Mouse (Mus musculus) forebrain, embryonic 11.5 days (tissue): ENCODE results near the gene Skap2. TPM values are rescaled to one million over a fixed set of nuclear protein-coding genes. Genes with fewer than 3 reads are reported as not detected.

Source experiments
- ATAC-seq: fragments of 200-750 bp; cut with Nextera tagmentation; replicated peaks from 2 replicates; pipeline ENCODE4 v1.8.0; 2017; ENCODE audit warnings: moderate TSS enrichment; ENCODE audit not compliant: low FRiP score
- DNase-seq: peaks from one replicate; pipeline ENCODE4 v3.0.0-alpha.2; 2017; ENCODE audit warnings: low spot score
- H3K27ac ChIP-seq: fragments of 300-500 bp; sonication (generic); 2 replicates; pipeline ENCODE4 v1.5.1; 2014; ENCODE audit warnings: low read depth, low read length
- H3K27me3 ChIP-seq: fragments of 300-500 bp; sonication (generic); 2 replicates; pipeline ENCODE4 v1.6.1; 2014; ENCODE audit warnings: mild to moderate bottlenecking, low read length, mixed read lengths; ENCODE audit not compliant: control insufficient read depth, insufficient read depth
- H3K36me3 ChIP-seq: fragments of 300-500 bp; sonication (generic); 2 replicates; pipeline ENCODE4 v1.6.1; 2014; ENCODE audit warnings: mild to moderate bottlenecking, low read length, moderate library complexity, mixed read lengths; ENCODE audit not compliant: control insufficient read depth, insufficient read depth
- H3K4me1 ChIP-seq: fragments of 300-500 bp; sonication (generic); replicated peaks from 2 replicates; pipeline ENCODE4 v1.6.1; 2014; ENCODE audit warnings: low read length, mixed read lengths; ENCODE audit not compliant: control insufficient read depth, insufficient read depth
- H3K4me2 ChIP-seq: fragments of 300-500 bp; sonication (generic); 2 replicates; pipeline ENCODE4 v1.6.1; 2014; ENCODE audit warnings: low read depth, mild to moderate bottlenecking, low read length, moderate library complexity, mixed read lengths; ENCODE audit not compliant: severe bottlenecking
- H3K4me3 ChIP-seq: fragments of 300-500 bp; sonication (generic); 2 replicates; pipeline ENCODE4 v1.5.1; 2014; ENCODE audit warnings: low read depth, low read length
- H3K9ac ChIP-seq: fragments of 300-500 bp; sonication (generic); 2 replicates; pipeline ENCODE4 v1.6.1; 2014; ENCODE audit warnings: low read length
- H3K9me3 ChIP-seq: fragments of 300-500 bp; sonication (generic); 2 replicates; pipeline ENCODE4 v1.6.1; 2016; ENCODE audit warnings: low read length, mixed read lengths; ENCODE audit not compliant: control insufficient read depth
- WGBS: fragments of 180-500 bp; shearing (Covaris S2); extraction: QIAGEN DNeasy Blood & Tissue Kit; methylation state at CpG from one replicate; pipeline ENCODE4 v1.1.7; 2014; 5-methylcytosine and 5-hydroxymethylcytosine counted together
- polyA plus RNA-seq: library from polyadenylated mRNA; unstranded; fragments of >200 nt; fragmentation: Nextera tagmentation; extraction: Ambion mirVana; gene quantifications from 2 replicates; pipeline ENCODE4 v1.2.1, GENCODE M21; 2014

The Skap2 gene
- 6.1 and 7.7 TPM in 2 replicates for polyA plus RNA-seq

GRCm38 (mm10) chr6:52012409-52013244 lies at the start of gene Skap2:
Gene Skap2, minus strand, starts transcription at chr6:52012549.
- Histone ChIP-seq H3K4me1 (no peaks in the 10 kb centered on the region), H3K4me2 (peak within 1 kb of the TSS; percentile 83), H3K27me3 (peaks cover 38% of the 10 kb centered on the region), H3K9me3 (no peaks in the 10 kb centered on the region), H3K9ac (peak within 1 kb of the TSS; percentile 41; the same call in 1 of the 2 replicates), H3K36me3 (no peaks in the 10 kb centered on the region), H3K27ac (no peak within 1 kb of the TSS), H3K4me3 (peak within 1 kb of the TSS; percentile 60)
- DNase-seq: peak; percentile 99
- under 1% methylated on average over 51 of the region's 51 CpGs for WGBS
- ATAC-seq: peak; percentile 97

DNA sequence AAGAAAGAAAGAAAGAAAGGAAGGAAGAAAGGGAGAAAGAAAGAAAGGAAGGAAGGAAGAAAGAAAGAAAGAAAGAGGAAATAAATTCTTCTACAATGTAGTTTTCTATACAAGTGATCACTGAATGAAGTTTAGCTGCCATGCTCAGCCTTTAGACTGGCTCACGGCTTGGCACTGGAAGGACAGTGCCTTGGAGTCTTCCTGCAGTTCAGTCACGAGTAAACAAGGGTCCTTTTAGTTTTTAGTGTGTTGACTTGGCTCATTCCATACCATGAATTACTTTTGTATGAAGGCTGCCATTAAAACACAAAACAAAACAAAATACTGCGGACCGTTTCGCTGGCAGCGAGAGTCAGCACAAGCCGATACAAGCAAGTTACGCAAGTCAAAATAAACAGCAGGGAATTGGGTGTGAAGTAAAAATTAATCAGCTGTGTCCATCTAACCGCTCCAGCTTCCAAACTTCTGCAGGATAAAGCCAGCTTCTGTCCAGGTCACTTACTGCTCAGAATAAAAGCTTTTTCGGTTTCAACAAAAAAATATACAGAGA lies 46.6 kb upstream of the Skap2 start:
- H3K27ac ChIP-seq: no peak overlapping the region
- DNase-seq (no peak), ATAC-seq (no peak)
- no peaks in the 10 kb centered on the region for H3K27me3 ChIP-seq
- no peaks in the 10 kb centered on the region for H3K36me3 ChIP-seq
- 76% methylated on average over 10 of the region's 10 CpGs for WGBS
- no peaks in the 10 kb centered on the region for H3K9me3 ChIP-seq
- H3K4me2 ChIP-seq: no peak overlapping the region
- H3K4me1 ChIP-seq: no peaks in the 10 kb centered on the region
- H3K9ac ChIP-seq: no peak overlapping the region
- no peak overlapping the region for H3K4me3 ChIP-seq

- ATAC-seq: no peak
These were observed 45.8 kb upstream of the Skap2 start for GRCm38 (mm10) chr6:52058120-52058519.

DNA sequence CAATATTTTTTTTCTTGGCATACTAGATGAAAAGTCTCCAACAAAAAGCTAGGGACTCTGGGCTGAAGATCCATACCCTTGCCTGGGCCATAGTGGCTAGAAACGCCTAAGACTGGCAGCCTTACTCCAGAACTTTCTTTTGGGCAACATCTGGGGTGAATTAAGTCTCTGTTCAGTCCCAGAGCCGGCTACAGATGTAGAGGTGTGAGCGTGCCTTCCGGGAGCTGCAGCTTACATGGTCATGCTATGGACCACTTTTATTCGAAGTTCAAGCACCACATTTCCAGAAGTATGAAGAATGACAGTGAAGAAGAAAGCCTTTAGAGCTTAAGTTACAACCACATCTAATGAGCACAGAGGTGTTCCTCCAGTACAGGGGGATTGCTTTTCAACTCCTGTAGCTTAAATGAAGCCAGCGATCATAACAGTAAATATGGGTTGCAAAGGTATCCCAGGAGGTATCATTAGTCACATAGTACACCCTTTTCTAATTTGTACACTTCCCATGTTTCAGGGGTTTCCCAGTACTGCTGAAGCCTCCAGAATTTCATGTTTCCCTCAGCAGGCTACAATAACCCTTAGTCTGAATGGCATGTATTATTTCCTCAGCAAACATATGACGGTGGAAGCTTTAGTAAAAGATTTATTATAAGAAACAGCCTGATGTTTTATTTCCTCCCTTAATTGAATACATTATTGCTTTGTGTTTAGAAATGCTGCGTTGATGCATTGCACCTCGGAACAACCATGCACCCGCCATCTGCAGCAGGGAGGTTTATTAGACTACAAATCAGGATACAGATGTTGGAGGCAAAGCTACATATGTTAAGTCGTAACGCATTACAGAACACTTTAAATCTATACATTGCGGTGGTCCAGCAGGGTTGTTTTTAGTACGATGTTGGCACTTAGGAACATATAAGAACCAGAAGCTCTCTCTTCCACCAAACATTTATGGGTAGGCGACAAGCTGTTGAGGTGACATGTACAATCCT lies 41.5 kb upstream of the Skap2 start:
- WGBS: 85% methylated on average over 15 of the region's 15 CpGs
- Histone ChIP-seq H3K4me3 (no peak overlapping the region), H3K9me3 (no peaks in the 10 kb centered on the region), H3K36me3 (no peaks in the 10 kb centered on the region), H3K27me3 (no peaks in the 10 kb centered on the region), H3K4me1 (no peaks in the 10 kb centered on the region), H3K4me2 (no peak overlapping the region), H3K9ac (no peak overlapping the region), H3K27ac (no peak overlapping the region)
- ATAC-seq: no peak
- no peak for DNase-seq

More at GRCm38 (mm10) chr6:52058120-52058519, 45.8 kb upstream of the Skap2 start:
- Histone ChIP-seq H3K4me1 (no peaks in the 10 kb centered on the region), H3K27ac (no peak overlapping the region), H3K9me3 (no peaks in the 10 kb centered on the region), H3K9ac (no peak overlapping the region), H3K36me3 (no peaks in the 10 kb centered on the region), H3K27me3 (no peaks in the 10 kb centered on the region), H3K4me3 (no peak overlapping the region), H3K4me2 (no peak overlapping the region)
- no peak for DNase-seq
- 66% methylated on average over 5 of the region's 5 CpGs for WGBS

DNA sequence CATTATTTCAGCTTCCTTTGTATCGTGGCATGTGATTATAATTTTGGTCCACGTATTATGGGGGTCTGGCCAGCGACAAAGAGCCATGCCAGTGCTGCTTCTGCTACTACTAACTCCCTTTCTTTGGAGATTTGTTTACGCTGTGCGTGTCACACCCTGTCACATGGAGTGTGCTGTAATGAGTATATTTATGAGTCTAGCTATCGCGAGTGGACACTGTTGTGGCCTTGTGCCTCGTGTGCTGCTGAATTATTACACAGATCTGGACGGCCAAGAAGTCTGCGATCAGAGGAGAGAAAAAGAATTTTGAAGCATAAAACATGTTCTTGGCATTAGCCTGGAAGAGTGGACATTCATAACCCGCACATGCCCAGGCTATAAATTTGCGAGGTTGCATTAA lies 37.7 kb upstream of the Skap2 start:
- H3K4me1 ChIP-seq: no peaks in the 10 kb centered on the region
- ATAC-seq: no peak
- H3K9ac ChIP-seq: no peak overlapping the region
- no peak overlapping the region for H3K27ac ChIP-seq
- WGBS: 88% methylated on average over 12 of the region's 12 CpGs
- H3K4me2 ChIP-seq: no peak overlapping the region
- H3K4me3 ChIP-seq: no peak overlapping the region
- no peaks in the 10 kb centered on the region for H3K27me3 ChIP-seq
- H3K36me3 ChIP-seq: no peaks in the 10 kb centered on the region
- no peaks in the 10 kb centered on the region for H3K9me3 ChIP-seq
- no peak for DNase-seq

DNA sequence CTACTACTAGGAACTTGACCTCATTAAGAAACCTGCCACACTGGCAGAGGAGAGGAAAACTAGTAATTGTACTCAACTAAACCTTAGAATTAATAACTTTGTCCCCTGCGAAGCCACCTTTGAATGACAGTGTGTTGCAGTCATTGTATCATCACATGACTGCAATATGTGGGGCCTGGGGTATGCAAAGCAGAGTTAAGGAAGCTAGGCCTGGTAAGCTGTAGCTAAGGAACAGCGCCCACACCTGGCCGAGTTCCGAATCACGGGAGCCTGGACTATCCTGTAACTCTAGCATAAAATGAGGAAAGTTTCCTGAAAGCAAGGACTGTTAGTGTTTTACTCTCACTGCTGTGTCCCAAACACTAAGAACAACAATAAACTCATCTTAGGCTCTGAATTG lies 33.2 kb upstream of the Skap2 start:
- ATAC-seq (no peak), DNase-seq (peak; percentile 53)
- Histone ChIP-seq H3K27me3 (no peaks in the 10 kb centered on the region), H3K9ac (no peak overlapping the region), H3K4me1 (no peaks in the 10 kb centered on the region), H3K27ac (no peak overlapping the region), H3K4me2 (no peak overlapping the region), H3K36me3 (no peaks in the 10 kb centered on the region), H3K4me3 (no peak overlapping the region), H3K9me3 (no peaks in the 10 kb centered on the region)
- 44% methylated on average over 5 of the region's 5 CpGs for WGBS

DNA sequence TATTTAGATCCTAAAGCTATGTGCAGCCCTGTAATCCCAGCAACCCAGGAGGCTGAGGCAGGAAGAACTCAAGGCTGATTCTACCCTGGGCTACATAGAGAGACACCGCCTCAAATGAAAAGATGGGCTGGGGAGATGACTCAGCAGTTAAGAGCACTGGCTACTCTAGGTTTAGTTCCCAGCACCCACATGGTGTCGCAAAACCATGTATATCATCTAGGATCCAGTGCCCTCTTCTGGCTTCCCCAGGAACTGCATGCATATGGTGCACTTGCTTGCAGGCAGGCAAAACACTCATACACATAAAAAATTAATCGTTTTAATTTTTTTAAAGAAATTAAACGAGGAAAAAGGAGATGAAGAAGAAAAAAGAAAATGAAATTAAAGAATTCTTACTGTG lies 23.7 kb upstream of the Skap2 start:
- Histone ChIP-seq H3K4me3 (no peak overlapping the region), H3K4me2 (no peak overlapping the region), H3K27me3 (no peaks in the 10 kb centered on the region), H3K9ac (no peak overlapping the region), H3K4me1 (no peaks in the 10 kb centered on the region), H3K9me3 (no peaks in the 10 kb centered on the region), H3K27ac (no peak overlapping the region), H3K36me3 (no peaks in the 10 kb centered on the region)
- DNase-seq (no peak), ATAC-seq (no peak)
- WGBS: 86% methylated on average over 4 of the region's 4 CpGs

DNA sequence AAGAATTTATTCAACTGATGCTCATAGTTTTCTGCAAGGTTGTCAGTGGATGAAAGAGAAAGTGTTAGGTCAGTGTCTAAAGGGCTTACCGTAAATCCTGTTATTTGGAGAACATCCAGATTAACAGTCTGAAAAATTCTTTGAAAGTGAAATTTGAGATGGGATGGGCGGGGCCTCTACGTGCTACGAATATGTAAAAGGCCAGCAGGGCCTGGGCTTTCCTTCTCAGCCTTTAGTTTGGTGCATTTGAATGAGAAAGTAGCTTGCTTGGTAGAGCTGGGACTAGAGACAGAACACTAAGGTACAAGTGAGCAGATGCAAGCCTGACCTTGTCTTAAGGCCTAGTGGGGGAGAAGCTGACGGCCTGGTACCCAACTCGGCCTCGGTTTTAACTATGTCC lies 18.8 kb upstream of the Skap2 start:
- WGBS: 45% methylated on average over 7 of the region's 7 CpGs
- no peaks in the 10 kb centered on the region for H3K4me1 ChIP-seq
- ATAC-seq (no peak), DNase-seq (no peak)
- no peak overlapping the region for H3K4me3 ChIP-seq
- H3K36me3 ChIP-seq: no peaks in the 10 kb centered on the region
- H3K27me3 ChIP-seq: no peaks in the 10 kb centered on the region
- H3K27ac ChIP-seq: no peak overlapping the region
- H3K4me2 ChIP-seq: no peak overlapping the region
- no peak overlapping the region for H3K9ac ChIP-seq
- H3K9me3 ChIP-seq: no peaks in the 10 kb centered on the region
